Mouse (Mus musculus): ENCODE measurements around the gene Dab2ip. TPM values are rescaled to one million over a fixed set of nuclear protein-coding genes. Genes with fewer than 3 reads are reported as not detected.

Gene Dab2ip
- polyA plus RNA-seq, 1 experiment: 46.9 TPM

- no peaks in the 10 kb centered on the region for H3K36me3 ChIP-seq (ENCODE audit: control insufficient read depth, insufficient read depth)
- TF ChIP-seq CEBPB (IDR thresholded peaks at IDR 0.05; ENCODE audit: insufficient read depth, poor library complexity, severe bottlenecking) (no peak), MAX (IDR thresholded peaks at IDR 0.05; ENCODE audit: low read depth) (no peak), REST (IDR thresholded peaks at IDR 0.05; ENCODE audit: insufficient read depth, insufficient read length) (no peak), SRF (IDR thresholded peaks at IDR 0.05; ENCODE audit: control insufficient read depth, insufficient read length, low read depth) (no peak), USF1 (IDR thresholded peaks at IDR 0.05; ENCODE audit: low read depth) (no peak), E2F4 (IDR thresholded peaks at IDR 0.05; ENCODE audit: insufficient read depth) (no peak), MYOG (IDR thresholded peaks at IDR 0.05; ENCODE audit: control insufficient read depth in 1 of 3, insufficient read depth in 1 of 3, insufficient read length in 2 of 3, low read depth in 2 of 3) (no peak), POLR2A (IDR thresholded peaks at IDR 0.05; ENCODE audit: insufficient read length, low read depth) (no peak), TCF3 (IDR thresholded peaks at IDR 0.05; ENCODE audit: insufficient read length, low read depth) (no peak), POLR2AphosphoS2 (IDR thresholded peaks at IDR 0.05; ENCODE audit: insufficient read length, low read depth) (no peak), MYOD1 (IDR thresholded peaks at IDR 0.05; ENCODE audit: control insufficient read depth in 1 of 3, insufficient read length in 2 of 3, low read depth in 2 of 3) (no peak), TCF12 (IDR thresholded peaks at IDR 0.05; ENCODE audit: insufficient read depth, poor library complexity, severe bottlenecking) (no peak)
- H3K4me3 ChIP-seq: no peak overlapping the region
- no peaks in the 10 kb centered on the region for H3K27me3 ChIP-seq (ENCODE audit: control insufficient read depth, insufficient read depth, insufficient read length)
- no peaks in the 10 kb centered on the region for H3K79me2 ChIP-seq (ENCODE audit: control insufficient read depth, insufficient read depth)
- no peak overlapping the region for H3K4me2 ChIP-seq (ENCODE audit: low read depth)
- H3ac ChIP-seq (ENCODE audit: control insufficient read depth, insufficient read length): no peak overlapping the region
These were observed 9.1 kb downstream of the Dab2ip start for GRCm38 (mm10) chr2:35566957-35567693.

GRCm38 (mm10) chr2:35567694-35568149 lies 9.7 kb downstream of the Dab2ip start:
- TF ChIP-seq POLR2A (IDR thresholded peaks at IDR 0.05; ENCODE audit: insufficient read length, low read depth): no peak
- TF ChIP-seq POLR2AphosphoS2 (IDR thresholded peaks at IDR 0.05; ENCODE audit: insufficient read length, low read depth): no peak
- TF ChIP-seq TCF3 (IDR thresholded peaks at IDR 0.05; ENCODE audit: insufficient read length, low read depth): no peak
- TF ChIP-seq MYOD1 (IDR thresholded peaks at IDR 0.05; ENCODE audit: control insufficient read depth in 1 of 3, insufficient read length in 2 of 3, low read depth in 2 of 3): no peak
- no peak for TF ChIP-seq MAX (IDR thresholded peaks at IDR 0.05; ENCODE audit: low read depth)
- TF ChIP-seq USF1 (IDR thresholded peaks at IDR 0.05; ENCODE audit: low read depth): no peak
- no peak for TF ChIP-seq E2F4 (IDR thresholded peaks at IDR 0.05; ENCODE audit: insufficient read depth)
- TF ChIP-seq CEBPB (IDR thresholded peaks at IDR 0.05; ENCODE audit: insufficient read depth, poor library complexity, severe bottlenecking): no peak
- no peak for TF ChIP-seq MYOG (IDR thresholded peaks at IDR 0.05; ENCODE audit: control insufficient read depth in 1 of 3, insufficient read depth in 1 of 3, insufficient read length in 2 of 3, low read depth in 2 of 3)
- no peak for TF ChIP-seq TCF12 (IDR thresholded peaks at IDR 0.05; ENCODE audit: insufficient read depth, poor library complexity, severe bottlenecking)
- TF ChIP-seq REST (IDR thresholded peaks at IDR 0.05; ENCODE audit: insufficient read depth, insufficient read length): no peak
- Histone ChIP-seq H3ac (ENCODE audit: control insufficient read depth, insufficient read length) (no peak overlapping the region), H3K27me3 (ENCODE audit: control insufficient read depth, insufficient read depth, insufficient read length) (no peaks in the 10 kb centered on the region), H3K4me3 (no peak overlapping the region), H3K4me2 (ENCODE audit: low read depth) (no peak overlapping the region), H3K36me3 (ENCODE audit: control insufficient read depth, insufficient read depth) (no peaks in the 10 kb centered on the region), H3K79me2 (ENCODE audit: control insufficient read depth, insufficient read depth) (no peaks in the 10 kb centered on the region)

- no peaks in the 10 kb centered on the region for H3K36me3 ChIP-seq (ENCODE audit: control insufficient read depth, insufficient read depth)
- H3K27me3 ChIP-seq (ENCODE audit: control insufficient read depth, insufficient read depth, insufficient read length): no peaks in the 10 kb centered on the region
- no peaks in the 10 kb centered on the region for H3K79me2 ChIP-seq (ENCODE audit: control insufficient read depth, insufficient read depth)
- no peak overlapping the region for H3K4me3 ChIP-seq
- TF ChIP-seq REST (IDR thresholded peaks at IDR 0.05; ENCODE audit: insufficient read depth, insufficient read length) (no peak), MAX (IDR thresholded peaks at IDR 0.05; ENCODE audit: low read depth) (no peak), CEBPB (IDR thresholded peaks at IDR 0.05; ENCODE audit: insufficient read depth, poor library complexity, severe bottlenecking) (no peak), MYOG (IDR thresholded peaks at IDR 0.05; ENCODE audit: control insufficient read depth in 1 of 3, insufficient read depth in 1 of 3, insufficient read length in 2 of 3, low read depth in 2 of 3) (peak in 1 of 3 experiments; percentile 45)
- no peak overlapping the region for H3K4me2 ChIP-seq (ENCODE audit: low read depth)
- no peak overlapping the region for H3ac ChIP-seq (ENCODE audit: control insufficient read depth, insufficient read length)
These were observed 12.7 kb downstream of the Dab2ip start for GRCm38 (mm10) chr2:35570743-35571142.

- Histone ChIP-seq H3K36me3 (ENCODE audit: control insufficient read depth, insufficient read depth) (no peaks in the 10 kb centered on the region), H3K27me3 (ENCODE audit: control insufficient read depth, insufficient read depth, insufficient read length) (no peaks in the 10 kb centered on the region), H3ac (ENCODE audit: control insufficient read depth, insufficient read length) (no peak overlapping the region), H3K4me2 (ENCODE audit: low read depth) (no peak overlapping the region), H3K4me3 (no peak overlapping the region), H3K79me2 (ENCODE audit: control insufficient read depth, insufficient read depth) (no peaks in the 10 kb centered on the region)
- no peak for TF ChIP-seq MAX (IDR thresholded peaks at IDR 0.05; ENCODE audit: low read depth)
These were observed 16.6 kb downstream of the Dab2ip start for GRCm38 (mm10) chr2:35574643-35575042.

GRCm38 (mm10) chr2:35576675-35577074 lies 18.6 kb downstream of the Dab2ip start:
- Histone ChIP-seq H3K4me3 (no peak overlapping the region), H3K36me3 (ENCODE audit: control insufficient read depth, insufficient read depth) (no peaks in the 10 kb centered on the region), H3K4me2 (ENCODE audit: low read depth) (no peak overlapping the region), H3K27me3 (ENCODE audit: control insufficient read depth, insufficient read depth, insufficient read length) (no peaks in the 10 kb centered on the region), H3K79me2 (ENCODE audit: control insufficient read depth, insufficient read depth) (no peaks in the 10 kb centered on the region), H3ac (ENCODE audit: control insufficient read depth, insufficient read length) (no peak overlapping the region)
- TF ChIP-seq CEBPB (IDR thresholded peaks at IDR 0.05; ENCODE audit: insufficient read depth, poor library complexity, severe bottlenecking): no peak
- TF ChIP-seq POLR2A (IDR thresholded peaks at IDR 0.05; ENCODE audit: insufficient read length, low read depth): no peak
- no peak for TF ChIP-seq POLR2AphosphoS2 (IDR thresholded peaks at IDR 0.05; ENCODE audit: insufficient read length, low read depth)
- no peak for TF ChIP-seq MYOG (IDR thresholded peaks at IDR 0.05; ENCODE audit: control insufficient read depth in 1 of 3, insufficient read depth in 1 of 3, insufficient read length in 2 of 3, low read depth in 2 of 3)
- TF ChIP-seq USF1 (IDR thresholded peaks at IDR 0.05; ENCODE audit: low read depth): no peak

All from myocyte (in vitro differentiated cells).